Mouse (Mus musculus) left cerebral cortex, postnatal 14 days (tissue): Measurements from ENCODE around the gene Tpmt. TPM values are rescaled to one million over a fixed set of nuclear protein-coding genes. Genes with fewer than 3 reads are reported as not detected.

ENCODE experiments used
- DNase-seq, 2 experiments: peaks; one replicate each; pipeline ENCODE4 v3.0.0; 2021 to 2022; ENCODE audit warnings: low spot score in 2 of 2, mixed read lengths in 1 of 2
- intact Hi-C: fragments of 180-260 bp; cut with DNase I; formaldehyde crosslinking; loops from one replicate; pipeline ENCODE4 v1.15.1; 2025
- total RNA-seq, 2 experiments: library from RNA; stranded (reverse); gene quantifications; 2 replicates each; pipeline ENCODE4 v1.2.3; 2021

The Tpmt gene
- total RNA-seq, 2 experiments from 2014 or later, result 7.8 to 10.4 TPM

GRCm38 (mm10) chr13:47043833-47044616 is 512 bp downstream of the Tpmt start:
- intact Hi-C loops, result no loop called here
- no peak for DNase-seq

DNA sequence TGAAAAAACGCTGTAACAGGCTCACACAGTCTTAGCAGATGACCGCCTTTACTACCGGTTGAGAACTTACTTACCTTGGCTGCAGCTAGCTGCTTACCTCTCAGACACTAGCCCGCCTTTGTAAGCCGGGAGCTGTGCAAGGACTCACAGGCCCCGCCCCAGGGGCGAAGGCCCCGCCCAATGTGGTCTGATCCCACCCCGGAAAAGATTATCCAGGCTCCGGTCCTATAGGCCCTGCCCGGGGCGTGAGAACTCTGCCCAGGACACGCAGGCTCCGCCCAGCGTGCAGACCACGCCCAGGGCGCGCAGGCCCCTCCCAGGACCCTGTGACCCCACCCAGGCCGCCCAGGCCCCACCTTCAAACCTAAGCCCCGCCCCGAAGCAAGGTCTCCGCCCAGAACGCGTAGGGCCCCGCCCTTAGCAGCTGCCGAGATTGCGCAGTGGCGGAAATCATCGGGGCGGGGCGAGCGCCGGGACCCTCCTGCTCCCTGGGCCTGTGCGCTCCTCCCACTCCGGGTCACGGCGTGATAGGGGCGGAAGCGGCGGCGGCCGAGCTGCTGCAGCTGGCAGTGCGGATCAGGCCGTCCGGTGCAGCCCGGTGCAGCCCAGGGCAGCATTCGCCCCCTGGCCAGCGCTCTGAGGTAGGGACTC is 1.4 kb downstream of the Tpmt start, which contains the start of gene Kdm1b:
Kdm1b (plus strand) TSS at position 470 of the 651 bp plus-strand sequence.
- intact Hi-C loops, result no loop called here
- DNase-seq, result peak; percentile 95 to 96

GRCm38 (mm10) chr13:47042024-47042633 is 2.4 kb downstream of the Tpmt start:
- no peak for DNase-seq
- intact Hi-C loops, result no loop called here

DNA sequence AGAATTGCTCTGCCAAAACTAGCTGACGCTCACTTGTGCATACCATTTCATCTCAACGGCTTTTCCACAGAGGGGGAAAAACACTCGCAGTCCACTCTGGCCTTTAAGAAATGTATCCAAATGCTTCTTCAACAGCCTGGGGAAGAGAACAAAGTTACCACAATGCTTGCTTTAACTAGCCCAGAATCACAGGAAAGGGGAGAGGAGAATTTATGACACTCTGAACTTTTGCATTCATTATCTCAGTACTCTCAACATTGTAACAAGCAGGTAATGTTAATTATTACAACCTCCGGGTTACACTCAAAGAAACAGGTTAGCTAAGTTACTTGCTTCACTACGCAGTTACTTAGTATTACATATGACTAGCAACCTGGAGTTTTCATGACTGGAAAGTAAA is 4.5 kb downstream of the Tpmt start:
- intact Hi-C loops, result no loop called here
- DNase-seq, result no peak

DNA sequence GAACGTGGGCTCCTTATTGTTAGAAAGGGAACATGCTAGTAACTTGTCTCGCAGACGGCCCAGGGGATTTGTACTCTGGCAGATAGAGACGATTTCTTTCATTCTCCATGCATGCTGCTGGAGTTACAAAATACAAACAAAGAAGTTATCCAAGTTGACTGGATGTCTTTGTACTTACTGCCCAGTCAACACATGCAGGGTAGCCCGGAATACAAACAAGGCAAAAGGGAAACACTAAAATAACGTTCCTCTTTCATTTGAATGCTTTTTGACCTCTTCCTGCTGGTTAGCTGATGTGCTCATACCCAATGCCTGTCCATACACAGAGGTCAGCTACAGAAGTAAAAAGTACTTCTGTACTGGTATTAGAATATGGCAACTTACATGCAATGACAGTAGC is 6.6 kb downstream of the Tpmt start:
- intact Hi-C loops, result no loop called here

DNA sequence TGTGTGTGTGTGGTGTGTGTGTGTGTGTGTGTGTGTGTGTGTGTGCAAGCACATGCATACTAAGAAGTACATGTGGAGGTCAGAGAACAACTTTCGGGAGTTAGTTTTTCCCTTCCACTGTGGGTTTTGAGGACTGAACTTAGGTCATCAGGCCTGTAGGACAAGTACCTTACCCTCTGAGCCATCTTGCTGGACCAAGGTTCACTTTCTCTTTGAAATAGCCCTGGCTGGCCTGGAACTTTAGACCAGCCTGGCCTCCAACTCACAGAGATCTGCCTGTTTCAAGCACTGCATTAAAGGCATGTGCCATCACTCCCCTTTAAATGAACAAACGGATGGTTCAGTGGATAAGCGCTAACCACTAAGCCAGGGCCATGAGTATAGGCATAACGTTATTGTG is 10.9 kb downstream of the Tpmt start:
- no peak for DNase-seq

More for the DNA sequence above, 6.6 kb downstream of the Tpmt start:
- DNase-seq, result no peak

DNA sequence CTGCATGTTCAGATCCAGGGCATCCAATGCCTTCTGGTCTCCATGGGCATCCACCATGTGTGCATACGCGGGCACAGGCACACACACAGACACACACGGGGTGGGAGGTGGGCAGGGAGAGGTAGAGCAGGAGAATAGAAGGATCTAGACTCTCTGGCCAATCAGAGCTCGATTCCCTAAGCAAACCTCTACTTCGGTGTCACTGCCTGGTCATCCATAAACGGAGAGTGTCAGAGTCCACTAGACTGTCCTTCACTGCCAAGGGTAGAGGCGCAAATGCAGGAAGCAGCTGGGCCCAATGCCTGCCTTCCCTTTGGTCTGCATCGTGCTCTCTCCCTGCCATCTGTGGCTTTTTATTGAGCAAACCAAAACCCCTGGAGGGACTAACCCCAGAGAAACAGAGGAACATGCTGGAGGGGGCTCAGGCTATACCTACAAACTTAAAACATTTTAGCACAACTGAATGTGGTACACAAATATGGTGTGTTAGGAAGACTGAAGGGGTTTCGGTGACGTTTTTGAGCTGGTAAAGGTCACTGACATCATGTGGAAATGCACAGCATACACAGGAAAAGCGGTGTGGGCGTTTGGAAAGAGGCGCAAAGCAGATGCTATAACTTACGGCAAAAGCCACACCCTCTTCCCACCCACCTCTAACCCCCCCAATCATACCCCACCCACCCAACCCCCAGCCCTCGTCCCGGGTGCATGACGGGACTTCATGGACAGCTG is 14.0 kb downstream of the Tpmt start:
- intact Hi-C loops, result no loop called here
- DNase-seq, result no peak

More for the DNA sequence above, 10.9 kb downstream of the Tpmt start:
- intact Hi-C loops, result no loop called here

DNA sequence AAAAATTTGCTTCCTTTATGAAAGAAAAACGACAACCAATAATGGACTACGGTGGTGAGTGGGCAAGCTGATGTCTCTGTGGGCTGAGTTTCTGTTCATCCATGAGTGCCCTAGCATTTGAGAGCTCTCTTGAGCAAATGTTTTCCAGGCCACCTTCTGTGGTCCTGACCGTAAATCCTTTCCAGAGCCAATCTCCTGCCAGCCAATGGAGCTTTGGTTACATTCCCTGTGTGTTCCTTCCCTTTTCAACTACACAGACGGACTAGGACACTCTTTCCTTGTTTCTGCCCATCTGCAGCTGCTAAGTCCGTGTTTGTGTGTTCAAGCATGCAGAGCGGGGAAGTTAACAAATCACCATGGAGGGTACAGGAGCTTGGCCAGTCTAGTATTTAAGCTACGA is 23.7 kb downstream of the Tpmt start:
- intact Hi-C loops, result no loop called here
- DNase-seq, result no peak

DNA sequence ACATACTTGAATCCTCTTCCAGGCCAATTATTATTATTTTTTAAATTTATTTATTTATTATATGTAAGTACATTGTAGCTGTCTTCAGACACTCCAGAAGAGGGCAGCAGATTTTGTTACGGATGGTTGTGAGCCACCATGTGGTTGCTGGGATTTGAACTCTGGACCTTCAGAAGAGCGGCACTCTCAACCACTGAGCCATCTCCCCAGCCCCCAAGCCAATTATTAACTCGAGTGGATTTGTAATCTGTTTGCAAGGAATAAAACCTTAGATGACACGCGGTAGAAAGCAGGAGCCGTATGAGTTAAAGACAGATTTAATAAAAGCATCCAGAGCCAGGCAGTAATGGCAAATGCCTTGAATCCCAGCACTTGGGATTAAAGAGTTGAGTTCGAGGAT is 24.8 kb downstream of the Tpmt start:
- intact Hi-C loops, result loop anchor here (5.0 kb wide), 1 partner anchor 292 kb away; the partner anchor contains the start of gene Nup153

DNA sequence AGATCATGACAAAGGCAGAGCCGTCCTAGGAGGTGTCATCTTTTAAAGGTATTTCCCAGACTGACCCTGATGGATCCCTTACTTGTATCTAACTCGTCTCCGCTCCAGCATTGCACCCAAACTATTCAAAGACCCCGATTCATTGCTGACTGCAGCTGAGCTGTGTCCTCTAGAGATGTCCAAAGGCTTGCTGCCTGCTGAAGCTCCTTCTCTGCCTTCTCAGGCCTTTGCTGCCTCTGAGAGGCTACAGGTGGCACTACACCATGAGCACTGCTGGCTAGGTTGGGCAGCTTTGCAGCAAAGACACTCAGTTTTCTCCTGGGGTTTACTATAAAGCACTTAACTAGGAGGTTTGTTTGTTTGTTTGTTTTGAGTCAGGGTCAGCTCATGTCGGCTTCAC is 27.3 kb downstream of the Tpmt start:
- DNase-seq, result peak; percentile 72 to 76
- intact Hi-C loops, result loop anchor here (1.0 to 5.0 kb wide), 2 partner anchors 179 to 290 kb away; partner anchors contain the start of gene Nup153

More for the DNA sequence above, 24.8 kb downstream of the Tpmt start:
- no peak for DNase-seq

GRCm38 (mm10) chr13:47015195-47015501 is 29.4 kb downstream of the Tpmt start:
- intact Hi-C loops, result loop anchor here (2.0 to 5.0 kb wide), 2 partner anchors 86 to 288 kb away; partner anchors contain the start of genes Kif13a and Nup153
- no peak for DNase-seq

GRCm38 (mm10) chr13:47014334-47015194 is 30.0 kb downstream of the Tpmt start, which contains the start of gene Nhlrc1:
Gene Nhlrc1, minus strand, starts transcription at chr13:47014850.
- DNase-seq, result peak; percentile 82 to 83
- intact Hi-C loops, result loop anchor here (2.0 to 5.0 kb wide), 2 partner anchors 86 to 287 kb away; partner anchors contain the start of genes Kif13a and Nup153

DNA sequence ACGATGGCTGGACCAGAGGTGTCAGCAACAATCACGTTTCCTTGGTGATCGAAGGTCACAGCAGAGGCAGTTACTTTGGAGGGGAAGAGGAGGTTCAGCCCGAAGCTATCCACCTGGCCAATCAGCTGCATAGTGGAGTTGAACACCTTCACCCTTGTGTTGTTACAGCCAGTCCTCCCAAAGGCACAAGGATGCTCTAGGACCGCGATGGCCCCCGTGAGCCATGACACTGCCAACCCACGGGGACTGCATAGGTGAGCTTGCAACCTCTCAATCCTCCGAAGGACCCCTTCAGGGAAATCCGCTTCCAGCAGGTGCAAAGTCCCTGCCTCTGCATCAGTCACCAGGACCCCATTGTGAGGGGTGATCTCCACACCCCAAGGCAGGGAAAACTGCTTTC is 30.8 kb downstream of the Tpmt start:
- intact Hi-C loops, result loop anchor here (2.0 kb wide), 1 partner anchor 85 kb away; the partner anchor contains the start of gene Kif13a
- DNase-seq, result no peak

DNA sequence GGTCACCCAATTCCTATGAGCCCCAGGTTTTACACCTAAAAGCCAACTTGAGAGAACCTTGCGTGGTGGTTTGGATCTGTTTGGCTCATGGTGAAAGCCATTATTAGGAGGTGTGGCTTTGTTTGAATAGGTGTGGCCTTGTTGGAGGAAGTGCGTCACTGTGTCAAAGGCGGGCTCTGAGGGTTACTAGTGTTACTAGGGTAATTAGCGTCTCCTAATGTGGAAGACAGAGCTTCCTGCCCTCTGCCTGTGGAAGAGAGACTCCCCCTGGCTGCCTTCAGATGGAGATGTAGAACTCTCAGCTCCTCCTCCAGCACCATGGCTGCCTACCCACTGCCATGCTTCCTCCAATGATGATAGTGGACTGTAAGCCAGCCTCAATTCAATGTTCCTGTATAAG is 42.9 kb downstream of the Tpmt start:
- intact Hi-C loops, result no loop called here
- DNase-seq, result no peak

DNA sequence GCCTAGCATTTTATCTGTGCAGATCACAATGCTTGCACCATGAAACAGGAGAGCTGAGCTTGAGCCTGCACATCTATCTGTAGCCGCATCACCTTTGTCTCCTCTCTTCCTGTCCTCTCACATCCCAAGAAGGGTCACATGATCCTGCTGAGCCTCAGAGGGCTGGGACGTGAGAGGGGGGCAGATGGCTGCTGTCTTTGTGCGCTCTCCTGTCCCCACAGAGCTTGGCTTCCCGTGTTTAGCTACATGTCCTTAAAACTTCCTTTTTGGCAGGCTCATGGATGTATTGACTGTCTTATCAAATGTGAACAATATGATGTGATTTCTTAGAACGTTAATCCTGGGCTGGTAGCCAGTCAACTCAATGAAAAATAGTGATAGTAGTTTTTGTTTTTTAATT is 45.0 kb downstream of the Tpmt start:
- no peak for DNase-seq
- intact Hi-C loops, result no loop called here

GRCm38 (mm10) chr13:46997355-46997754 is 47.2 kb downstream of the Tpmt start:
- intact Hi-C loops, result no loop called here
- DNase-seq, result no peak

GRCm38 (mm10) chr13:46993274-46993551 is 51.3 kb downstream of the Tpmt start:
- intact Hi-C loops, result no loop called here
- no peak for DNase-seq

- DNase-seq, result no peak
- intact Hi-C loops, result no loop called here
These were observed 51.8 kb downstream of the Tpmt start for GRCm38 (mm10) chr13:46992516-46993273.
